Mouse (Mus musculus) heart, embryonic 14.5 days (tissue): ENCODE results near the gene Olfr1246. TPM values are rescaled to one million over a fixed set of nuclear protein-coding genes. Genes with fewer than 3 reads are reported as not detected.
"Not testable (repeated sequence)": the region's sequence is repeated elsewhere in the genome, so short reads cannot be mapped to it uniquely, and the experiment has no call there.

Experiments
- ATAC-seq: fragments of 200-750 bp; cut with Nextera tagmentation; 2 replicates; pipeline ENCODE4 v1.8.0; 2017; ENCODE audit warnings: low read depth, moderate TSS enrichment; ENCODE audit not compliant: insufficient number of reproducible peaks, insufficient read depth, low FRiP score
- H3K27ac ChIP-seq, 2 experiments: fragments of 200-500 bp in 1 of 2; fragments of 300-500 bp in 1 of 2; sonication (generic) in 1 of 2; replicated peaks in 1 of 2; 2 replicates each; pipeline ENCODE4 v1.5.1; 2012 to 2014; ENCODE audit warnings: low read depth in 2 of 2, low read length in 2 of 2, control low read depth in 1 of 2, mild to moderate bottlenecking in 1 of 2, mixed read lengths in 1 of 2; ENCODE audit not compliant: control insufficient read depth in 1 of 2, insufficient read depth in 1 of 2
- H3K27me3 ChIP-seq: fragments of 300-500 bp; sonication (generic); 2 replicates; pipeline ENCODE4 v1.6.1; 2014; ENCODE audit warnings: mild to moderate bottlenecking, low read length, control low read depth; ENCODE audit not compliant: control insufficient read depth, insufficient read depth
- H3K36me3 ChIP-seq: fragments of 300-500 bp; sonication (generic); 2 replicates; pipeline ENCODE4 v1.6.1; 2014; ENCODE audit warnings: mild to moderate bottlenecking, control low read depth, low read length, mixed read lengths; ENCODE audit not compliant: control insufficient read depth, insufficient read depth
- H3K4me1 ChIP-seq, 2 experiments: fragments of 200-500 bp in 1 of 2; fragments of 300-500 bp in 1 of 2; sonication (generic) in 1 of 2; 2 replicates each; pipeline ENCODE4 v1.6.1; 2012 to 2014; ENCODE audit warnings: low read length in 2 of 2, control low read depth in 1 of 2, mixed read lengths in 1 of 2; ENCODE audit not compliant: control insufficient read depth in 2 of 2, insufficient read depth in 2 of 2
- H3K4me2 ChIP-seq: fragments of 300-500 bp; sonication (generic); 2 replicates; pipeline ENCODE4 v1.6.1; 2014; ENCODE audit warnings: mild to moderate bottlenecking, low read length
- H3K4me3 ChIP-seq, 2 experiments: fragments of 200-500 bp in 1 of 2; fragments of 300-500 bp in 1 of 2; sonication (generic) in 1 of 2; 2 replicates each; pipeline ENCODE4 v1.5.1; 2012 to 2014; ENCODE audit warnings: low read length in 2 of 2, mild to moderate bottlenecking in 2 of 2, control low read depth in 1 of 2, low read depth in 1 of 2, moderate library complexity in 1 of 2; ENCODE audit not compliant: control insufficient read depth in 1 of 2, insufficient read depth in 1 of 2
- H3K9ac ChIP-seq: fragments of 300-500 bp; sonication (generic); 2 replicates; pipeline ENCODE4 v1.6.1; 2014; ENCODE audit warnings: mild to moderate bottlenecking, low read length
- H3K9me3 ChIP-seq: fragments of 300-500 bp; sonication (generic); 2 replicates; pipeline ENCODE4 v1.6.1; 2016; ENCODE audit warnings: low read length, control low read depth; ENCODE audit not compliant: control insufficient read depth
- WGBS: fragments of 180-500 bp; shearing (Covaris S2); extraction: QIAGEN DNeasy Blood & Tissue Kit; methylation state at CpG from one replicate; pipeline ENCODE4 v1.1.7; 2014; 5-methylcytosine and 5-hydroxymethylcytosine counted together
- polyA plus RNA-seq: library from polyadenylated mRNA; unstranded; fragments of >200 nt; fragmentation: Nextera tagmentation; extraction: Ambion mirVana; gene quantifications from 2 replicates; pipeline ENCODE4 v1.2.1, GENCODE M21; 2014

Gene Olfr1246
- polyA plus RNA-seq, result not detected in 2 replicates

- Histone ChIP-seq H3K27ac (no peak within 1 kb of the TSS), H3K36me3 (no peaks in the 10 kb centered on the region), H3K27me3 (no peaks in the 10 kb centered on the region), H3K9me3 (no peaks in the 10 kb centered on the region), H3K4me1 (no peaks in the 10 kb centered on the region), H3K4me3 (no peak within 1 kb of the TSS), H3K9ac (no peak within 1 kb of the TSS), H3K4me2 (no peak within 1 kb of the TSS)
- 62% methylated on average over 2 of the region's 2 CpGs for WGBS
- ATAC-seq, result no peak
Observed at GRCm38 (mm10) chr2:89593057-89593456, at the start of gene Olfr1246. TSS of gene Olfr1246 (minus strand) at chr2:89593157.

- H3K36me3 ChIP-seq, result no peaks in the 10 kb centered on the region
- H3K9ac ChIP-seq, result no peak within 1 kb of the TSS
- H3K9me3 ChIP-seq, result no peaks in the 10 kb centered on the region
- no peaks in the 10 kb centered on the region for H3K27me3 ChIP-seq
- no peak within 1 kb of the TSS for H3K27ac ChIP-seq
- no peak within 1 kb of the TSS for H3K4me3 ChIP-seq
- H3K4me1 ChIP-seq, result no peaks in the 10 kb centered on the region
- no peak within 1 kb of the TSS for H3K4me2 ChIP-seq
- ATAC-seq, result no peak
- WGBS, result 81% methylated on average over 2 of the region's 2 CpGs
Observed at GRCm38 (mm10) chr2:89634883-89635282, 41.9 kb upstream of the Olfr1246 start, which contains the start of gene Olfr1249. TSS of gene Olfr1249 (minus strand) at chr2:89634983.

- H3K4me1 ChIP-seq, H3K9me3 ChIP-seq, ATAC-seq, H3K9ac ChIP-seq, H3K36me3 ChIP-seq, H3K27ac ChIP-seq, H3K4me2 ChIP-seq, H3K4me3 ChIP-seq, H3K27me3 ChIP-seq: not testable (repeated sequence)
- WGBS, result 84% methylated on average over 1 of the region's 1 CpGs
Observed at GRCm38 (mm10) chr2:89618145-89618544, 25.2 kb upstream of the Olfr1246 start, which contains the start of gene Olfr1248. TSS of gene Olfr1248 (minus strand) at chr2:89618245.

GRCm38 (mm10) chr2:89614030-89614429 is 21.1 kb upstream of the Olfr1246 start, which contains the start of gene Olfr1247:
TSS of gene Olfr1247 (minus strand) at chr2:89614130.
- Histone ChIP-seq H3K9me3 (no peaks in the 10 kb centered on the region), H3K9ac (no peak within 1 kb of the TSS), H3K4me1 (no peaks in the 10 kb centered on the region), H3K27me3 (no peaks in the 10 kb centered on the region), H3K36me3 (no peaks in the 10 kb centered on the region), H3K4me2 (no peak within 1 kb of the TSS), H3K27ac (no peak within 1 kb of the TSS), H3K4me3 (no peak within 1 kb of the TSS)
- no peak for ATAC-seq
- WGBS, result 85% methylated on average over 2 of the region's 2 CpGs

GRCm38 (mm10) chr2:89578347-89578746 is 14.6 kb downstream of the Olfr1246 start, which contains the start of gene Olfr1245:
TSS of gene Olfr1245 (minus strand) at chr2:89578447.
- Histone ChIP-seq H3K4me2 (no peak within 1 kb of the TSS), H3K36me3 (no peaks in the 10 kb centered on the region), H3K27ac (no peak within 1 kb of the TSS), H3K9me3 (peaks cover 5% of the 10 kb centered on the region; the same call in 1 of the 2 replicates), H3K27me3 (no peaks in the 10 kb centered on the region), H3K9ac (no peak within 1 kb of the TSS), H3K4me3 (no peak within 1 kb of the TSS), H3K4me1 (no peaks in the 10 kb centered on the region)
- no peak for ATAC-seq
- whole genome bisulfite sequencing, result 75% methylated on average over 1 of the region's 1 CpGs

- WGBS, result 53% methylated on average over 2 of the region's 2 CpGs
- H3K4me1 ChIP-seq, ATAC-seq, H3K27ac ChIP-seq, H3K9me3 ChIP-seq, H3K27me3 ChIP-seq, H3K4me2 ChIP-seq, H3K9ac ChIP-seq, H3K36me3 ChIP-seq, H3K4me3 ChIP-seq: not testable (repeated sequence)
Observed at GRCm38 (mm10) chr2:89562706-89563105, 30.3 kb downstream of the Olfr1246 start.

- H3K4me2 ChIP-seq, result no peak overlapping the region
- no peak overlapping the region for H3K9ac ChIP-seq
Observed at GRCm38 (mm10) chr2:89544516-89544915, 48.4 kb downstream of the Olfr1246 start.

GRCm38 (mm10) chr2:89539923-89540322 is 53.0 kb downstream of the Olfr1246 start:
- Histone ChIP-seq H3K9ac (no peak overlapping the region), H3K27ac (no peak overlapping the region), H3K9me3 (no peaks in the 10 kb centered on the region), H3K4me3 (no peak overlapping the region), H3K27me3 (no peaks in the 10 kb centered on the region), H3K4me1 (no peaks in the 10 kb centered on the region), H3K4me2 (no peak overlapping the region), H3K36me3 (no peaks in the 10 kb centered on the region)
- ATAC-seq, result no peak
- 59% methylated on average over 1 of the region's 1 CpGs for WGBS

More at GRCm38 (mm10) chr2:89544516-89544915, 48.4 kb downstream of the Olfr1246 start:
- WGBS, result 40% methylated on average over 2 of the region's 2 CpGs
- Histone ChIP-seq H3K9me3 (no peaks in the 10 kb centered on the region), H3K27me3 (no peaks in the 10 kb centered on the region), H3K4me1 (no peaks in the 10 kb centered on the region), H3K4me3 (no peak overlapping the region), H3K27ac (no peak overlapping the region), H3K36me3 (no peaks in the 10 kb centered on the region)
- no peak for ATAC-seq
